Mouse (Mus musculus): ENCODE data around the gene Cacng1. TPM values are rescaled to one million over a fixed set of nuclear protein-coding genes. Genes with fewer than 3 reads are reported as not detected.

Cacng1 gene
- total and polyA plus RNA-seq, 2 experiments from 2014 or later, result 1.1 to 2.1 TPM

DNA sequence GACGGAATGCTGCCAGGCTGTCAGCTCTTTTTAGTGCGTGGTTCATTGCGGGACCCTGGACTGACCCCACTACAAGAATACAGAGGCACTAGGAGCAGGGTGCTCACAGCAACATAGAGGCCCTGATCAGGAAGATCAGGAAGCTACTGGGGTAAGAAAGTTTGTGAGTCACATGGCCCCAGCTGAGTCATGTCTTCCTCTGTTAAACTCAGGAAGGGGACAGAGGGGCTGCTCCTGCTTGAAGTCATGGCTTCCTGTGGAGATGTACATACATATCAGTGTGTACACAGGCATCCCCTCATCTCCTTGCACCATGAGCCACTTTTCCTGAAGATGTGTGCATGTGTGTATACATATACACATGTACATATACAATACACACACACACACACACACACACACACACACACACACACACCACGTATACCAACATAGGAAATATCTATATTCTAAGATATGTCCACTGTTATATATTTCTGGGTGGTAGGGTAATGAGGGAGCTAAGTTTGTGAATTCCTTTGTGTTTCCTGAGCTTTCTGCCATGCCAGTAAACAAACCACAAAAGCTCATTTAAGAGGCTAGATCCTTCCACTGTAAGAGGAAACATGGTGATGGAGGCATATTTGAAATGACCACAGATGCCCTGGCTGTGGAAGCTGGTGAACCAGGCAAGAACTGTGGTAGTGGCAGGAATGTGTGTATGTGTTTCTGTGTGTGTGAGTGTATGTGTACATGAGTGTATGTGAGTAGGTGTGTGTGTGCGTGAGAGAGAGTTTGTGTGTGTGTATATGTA lies 32.1 kb upstream of the Cacng1 start:
- WGBS, result 84% methylated on average over 5 of the region's 5 CpGs
- DNase-seq, result no peak
- no peak for ATAC-seq
- Histone ChIP-seq H3K27me3 (ENCODE audit: insufficient read depth, low read length) (no peaks in the 10 kb centered on the region), H3K27ac (ENCODE audit: low read depth, low read length) (no peak overlapping the region), H3K4me2 (ENCODE audit: low read depth) (no peak overlapping the region), H3K4me3 (ENCODE audit: low read depth, low read length) (no peak overlapping the region), H3K36me3 (ENCODE audit: insufficient read depth) (peaks cover 8% of the 10 kb centered on the region), H3K4me1 (ENCODE audit: insufficient read depth) (no peaks in the 10 kb centered on the region), H3K9ac (no peak overlapping the region), H3K9me3 (ENCODE audit: low read length) (no peaks in the 10 kb centered on the region)
- no peak for TF ChIP-seq CTCF (IDR thresholded peaks at IDR 0.05; ENCODE audit: low read depth)

DNA sequence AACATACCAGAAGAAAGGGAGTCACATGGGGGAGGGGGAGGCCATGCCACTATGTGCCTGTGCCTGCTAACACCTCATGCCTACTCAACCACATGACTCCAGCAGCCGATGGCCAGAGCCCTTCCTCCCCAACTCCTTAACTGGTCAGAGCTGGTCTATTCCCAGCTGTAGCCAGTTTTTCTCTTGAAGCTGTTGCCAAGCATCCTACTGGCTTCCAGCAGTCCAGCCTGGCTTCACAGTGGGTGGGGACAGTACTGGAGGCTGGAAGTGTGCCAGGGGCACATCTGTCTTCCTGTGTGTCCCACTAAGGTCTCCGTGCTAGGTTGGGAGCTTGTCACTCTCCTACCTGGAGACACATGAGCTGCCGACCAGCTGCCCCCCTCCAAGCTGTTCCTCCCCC lies 26.8 kb upstream of the Cacng1 start:
- TF ChIP-seq CTCF (IDR thresholded peaks at IDR 0.05; ENCODE audit: low read depth), result no peak
- DNase-seq (no peak), ATAC-seq (peak; percentile 46; the same call in 1 of the 2 replicates)
- Histone ChIP-seq H3K27me3 (ENCODE audit: insufficient read depth, low read length) (no peaks in the 10 kb centered on the region), H3K4me1 (ENCODE audit: insufficient read depth) (no peaks in the 10 kb centered on the region), H3K4me2 (ENCODE audit: low read depth) (no peak overlapping the region), H3K27ac (ENCODE audit: low read depth, low read length) (no peak overlapping the region), H3K9ac (no peak overlapping the region), H3K9me3 (ENCODE audit: low read length) (no peaks in the 10 kb centered on the region), H3K36me3 (ENCODE audit: insufficient read depth) (peaks cover 26% of the 10 kb centered on the region), H3K4me3 (ENCODE audit: low read depth, low read length) (no peak overlapping the region)
- 54% methylated on average over 3 of the region's 3 CpGs for WGBS

DNA sequence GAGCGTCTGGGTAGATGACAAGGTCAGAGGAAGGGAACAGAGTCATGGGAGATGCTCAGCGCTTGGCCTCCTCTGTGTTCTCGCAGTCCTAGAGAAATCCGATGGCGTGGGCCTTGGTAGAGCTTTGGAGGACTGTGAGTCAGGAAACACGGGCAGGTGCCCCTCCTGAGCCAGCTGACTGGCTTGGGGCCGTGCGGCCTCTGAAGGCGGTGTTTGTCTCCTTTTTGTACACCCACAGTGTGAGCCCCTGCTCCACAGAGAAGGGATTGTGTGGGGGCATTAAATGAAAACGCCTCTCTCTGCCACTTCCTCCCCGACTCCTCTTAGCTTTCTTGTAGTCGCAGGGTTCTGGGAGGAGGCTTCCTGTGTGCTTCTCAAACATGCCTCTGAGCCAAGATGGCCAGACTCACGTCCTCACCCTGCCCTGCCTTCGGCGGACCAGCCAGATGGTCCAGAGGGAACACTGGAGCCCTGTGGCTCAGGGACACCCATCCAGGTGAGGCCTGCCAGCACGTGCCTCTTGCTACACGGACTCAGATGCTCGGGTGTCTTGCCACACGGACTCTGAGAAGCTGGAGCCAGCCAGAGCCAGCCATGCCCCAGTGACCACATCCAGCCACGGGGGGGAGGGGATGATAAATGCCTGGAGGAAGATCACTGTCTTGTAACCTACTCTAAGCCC lies 22.2 kb upstream of the Cacng1 start:
- Histone ChIP-seq H3K9me3 (ENCODE audit: low read length) (no peaks in the 10 kb centered on the region), H3K4me3 (ENCODE audit: low read depth, low read length) (no peak overlapping the region), H3K36me3 (ENCODE audit: insufficient read depth) (peaks cover 64% of the 10 kb centered on the region), H3K4me1 (ENCODE audit: insufficient read depth) (no peaks in the 10 kb centered on the region), H3K27ac (ENCODE audit: low read depth, low read length) (no peak overlapping the region), H3K27me3 (ENCODE audit: insufficient read depth, low read length) (no peaks in the 10 kb centered on the region), H3K9ac (no peak overlapping the region), H3K4me2 (ENCODE audit: low read depth) (no peak overlapping the region)
- TF ChIP-seq CTCF (IDR thresholded peaks at IDR 0.05; ENCODE audit: low read depth), result no peak
- 83% methylated on average over 20 of the region's 20 CpGs for WGBS
- DNase-seq (no peak), ATAC-seq (peak; percentile 50)

DNA sequence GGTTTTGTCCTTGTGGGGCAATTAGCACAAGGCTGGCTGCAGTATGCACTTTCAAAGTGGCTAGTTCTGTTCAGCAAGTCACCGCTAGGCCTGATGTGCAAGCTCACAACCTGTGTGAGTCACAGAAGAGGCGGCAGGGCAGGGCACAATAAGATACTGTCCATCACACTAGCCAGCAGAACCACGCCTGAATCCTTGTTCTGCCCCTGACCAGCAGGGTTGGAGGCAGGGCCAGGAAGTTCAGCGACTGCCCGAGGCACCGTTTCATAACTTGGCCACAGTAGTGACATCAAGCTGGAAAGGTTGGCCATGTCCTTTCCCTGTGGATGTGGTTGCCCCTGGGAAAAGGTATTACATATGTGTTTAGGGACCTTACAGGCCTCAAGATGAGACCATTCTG lies 21.6 kb upstream of the Cacng1 start:
- no peaks in the 10 kb centered on the region for H3K4me1 ChIP-seq (ENCODE audit: insufficient read depth)
- no peak overlapping the region for H3K9ac ChIP-seq
- ATAC-seq (no peak), DNase-seq (no peak)
- TF ChIP-seq CTCF (IDR thresholded peaks at IDR 0.05; ENCODE audit: low read depth), result no peak
- peaks cover 69% of the 10 kb centered on the region for H3K36me3 ChIP-seq (ENCODE audit: insufficient read depth)
- H3K4me2 ChIP-seq (ENCODE audit: low read depth), result no peak overlapping the region
- H3K4me3 ChIP-seq (ENCODE audit: low read depth, low read length), result no peak overlapping the region
- H3K27ac ChIP-seq (ENCODE audit: low read depth, low read length), result no peak overlapping the region
- H3K27me3 ChIP-seq (ENCODE audit: insufficient read depth, low read length), result no peaks in the 10 kb centered on the region
- 86% methylated on average over 6 of the region's 6 CpGs for WGBS
- no peaks in the 10 kb centered on the region for H3K9me3 ChIP-seq (ENCODE audit: low read length)

DNA sequence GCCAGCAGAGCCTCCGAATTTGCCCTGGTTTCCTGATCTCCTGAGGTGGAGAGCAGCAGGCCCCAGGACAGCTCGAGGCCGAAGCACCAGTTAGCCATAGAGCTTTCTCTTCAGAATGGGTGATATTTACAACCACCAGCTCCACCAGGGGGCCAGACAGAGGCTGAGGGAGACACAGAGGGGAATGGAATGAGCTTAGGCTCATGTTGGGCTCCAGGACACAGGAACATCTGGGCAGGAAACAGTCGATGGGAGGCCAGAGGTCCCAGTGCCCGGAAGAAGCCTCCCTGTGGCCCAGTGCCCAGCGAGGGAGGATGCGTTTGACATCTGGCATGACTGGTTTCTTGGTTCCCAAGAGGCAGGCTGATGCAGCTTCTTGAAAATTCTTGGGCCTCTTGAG lies 17.8 kb upstream of the Cacng1 start:
- Histone ChIP-seq H3K9ac (no peak overlapping the region), H3K36me3 (ENCODE audit: insufficient read depth) (peaks cover 63% of the 10 kb centered on the region), H3K4me1 (ENCODE audit: insufficient read depth) (no peaks in the 10 kb centered on the region), H3K4me3 (ENCODE audit: low read depth, low read length) (no peak overlapping the region), H3K9me3 (ENCODE audit: low read length) (no peaks in the 10 kb centered on the region), H3K27me3 (ENCODE audit: insufficient read depth, low read length) (no peaks in the 10 kb centered on the region), H3K4me2 (ENCODE audit: low read depth) (no peak overlapping the region), H3K27ac (ENCODE audit: low read depth, low read length) (no peak overlapping the region)
- DNase-seq (no peak), ATAC-seq (no peak)
- WGBS, result 88% methylated on average over 7 of the region's 7 CpGs
- TF ChIP-seq CTCF (IDR thresholded peaks at IDR 0.05; ENCODE audit: low read depth), result 0 out of 2 replicates have a peak, but pooled peaks have one; percentile 18

DNA sequence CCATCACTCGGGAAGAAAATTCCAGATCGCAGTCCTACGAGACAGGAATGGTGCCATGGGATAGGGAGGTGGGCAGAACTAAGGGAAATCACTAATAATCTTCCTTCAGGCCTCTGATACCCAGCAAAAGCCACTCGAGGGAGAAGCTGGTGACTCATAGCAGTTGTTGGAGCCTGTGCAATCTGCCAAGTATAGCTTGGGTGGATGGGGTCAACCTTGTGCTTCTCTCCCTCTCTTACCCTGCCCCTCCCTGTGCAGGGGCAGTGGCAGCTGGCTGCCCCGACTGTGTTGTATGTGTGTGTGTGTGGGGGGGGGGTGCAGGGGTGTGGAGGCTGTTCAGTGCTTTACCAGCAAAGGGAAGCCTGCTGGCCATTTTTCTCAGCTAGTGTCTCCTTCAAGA lies 15.2 kb upstream of the Cacng1 start:
- Histone ChIP-seq H3K27ac (ENCODE audit: low read depth, low read length) (no peak overlapping the region), H3K9me3 (ENCODE audit: low read length) (no peaks in the 10 kb centered on the region), H3K27me3 (ENCODE audit: insufficient read depth, low read length) (no peaks in the 10 kb centered on the region), H3K4me2 (ENCODE audit: low read depth) (no peak overlapping the region), H3K36me3 (ENCODE audit: insufficient read depth) (peaks cover 43% of the 10 kb centered on the region), H3K4me1 (ENCODE audit: insufficient read depth) (no peaks in the 10 kb centered on the region), H3K4me3 (ENCODE audit: low read depth, low read length) (no peak overlapping the region), H3K9ac (no peak overlapping the region)
- ATAC-seq (no peak), DNase-seq (no peak)
- TF ChIP-seq CTCF (IDR thresholded peaks at IDR 0.05; ENCODE audit: low read depth), result no peak
- WGBS, result 84% methylated on average over 5 of the region's 5 CpGs

DNA sequence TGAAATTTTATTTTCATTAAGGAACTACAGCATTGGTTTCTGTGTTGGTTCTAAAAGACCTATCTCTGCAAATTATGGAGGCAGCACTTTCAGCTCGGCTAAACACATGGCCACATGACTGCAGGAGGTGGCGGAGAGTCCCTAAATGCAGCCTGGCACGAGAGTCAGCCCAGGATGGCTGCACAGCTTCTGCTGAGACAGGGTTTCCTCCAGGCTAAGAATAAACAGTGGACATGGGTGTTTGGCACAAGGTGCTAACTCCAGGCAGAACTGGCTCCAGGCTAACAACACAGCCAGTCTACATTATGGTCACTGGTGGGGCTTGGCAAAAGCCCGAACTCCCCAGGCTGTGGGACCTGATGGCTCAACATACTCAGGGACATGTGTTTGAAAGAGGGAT lies 14.6 kb upstream of the Cacng1 start:
- Histone ChIP-seq H3K36me3 (ENCODE audit: insufficient read depth) (peaks cover 38% of the 10 kb centered on the region), H3K4me2 (ENCODE audit: low read depth) (no peak overlapping the region), H3K9me3 (ENCODE audit: low read length) (no peaks in the 10 kb centered on the region), H3K4me3 (ENCODE audit: low read depth, low read length) (no peak overlapping the region), H3K27me3 (ENCODE audit: insufficient read depth, low read length) (no peaks in the 10 kb centered on the region), H3K9ac (no peak overlapping the region), H3K4me1 (ENCODE audit: insufficient read depth) (no peaks in the 10 kb centered on the region), H3K27ac (ENCODE audit: low read depth, low read length) (no peak overlapping the region)
- ATAC-seq (no peak), DNase-seq (no peak)
- WGBS, result 80% methylated on average over 4 of the region's 4 CpGs
- no peak for TF ChIP-seq CTCF (IDR thresholded peaks at IDR 0.05; ENCODE audit: low read depth)

Data from forebrain, postnatal 0 days (tissue).